Mouse (Mus musculus): ENCODE measurements around the gene Fam104a. TPM values are rescaled to one million over a fixed set of nuclear protein-coding genes. Genes with fewer than 3 reads are reported as not detected.

Gene Fam104a
- polyA plus RNA-seq, 1 experiment from 2014 or later, result 49.6 TPM

DNA sequence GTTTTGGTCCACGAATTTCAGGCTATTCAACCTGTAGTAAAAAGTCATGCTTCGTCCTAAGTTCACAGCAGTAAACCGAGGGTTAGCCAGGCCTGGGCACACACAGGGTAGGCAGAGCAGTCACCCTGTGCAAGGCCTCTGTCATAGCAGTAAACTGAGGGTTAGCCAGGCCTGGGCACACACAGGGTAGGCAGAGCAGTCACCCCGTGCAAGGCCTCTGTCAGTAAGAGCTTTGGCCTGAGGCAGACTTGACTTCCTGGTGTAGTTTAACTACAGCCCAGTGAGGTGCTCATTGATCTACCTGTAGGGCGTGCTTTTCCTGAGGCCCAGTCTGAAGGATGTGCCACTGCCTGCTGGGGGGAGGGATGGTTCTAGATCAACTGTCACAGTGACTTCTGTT is 7.4 kb upstream of the Fam104a start:
- H3K27ac ChIP-seq (ENCODE audit: low read depth), result no peak overlapping the region
- H3K4me2 ChIP-seq (ENCODE audit: low read length), result no peak overlapping the region
- DNase-seq (ENCODE audit: low spot score), result no peak
- peaks cover 6% of the 10 kb centered on the region; the same call in 1 of the 2 replicates for H3K4me1 ChIP-seq (replicated peaks; ENCODE audit: control insufficient read depth, insufficient read depth, low read length)
- H3K9me3 ChIP-seq (ENCODE audit: control insufficient read depth, low read length), result no peaks in the 10 kb centered on the region
- H3K36me3 ChIP-seq (ENCODE audit: control insufficient read depth, insufficient read depth, low read length), result peaks cover 67% of the 10 kb centered on the region
- H3K4me3 ChIP-seq (ENCODE audit: low read depth, low read length), result no peak overlapping the region
- peak; percentile 34; the same call in 1 of the 2 replicates for ATAC-seq (replicated peaks; ENCODE audit: low FRiP score, low TSS enrichment, low read depth)
- H3K9ac ChIP-seq (ENCODE audit: low read length), result no peak overlapping the region
- no peaks in the 10 kb centered on the region for H3K27me3 ChIP-seq (replicated peaks; ENCODE audit: control insufficient read depth, insufficient read depth, low read length)
- 79% methylated on average over 5 of the region's 5 CpGs for WGBS

- H3K36me3 ChIP-seq (ENCODE audit: control insufficient read depth, insufficient read depth, low read length), result peaks cover 65% of the 10 kb centered on the region
- no peaks in the 10 kb centered on the region for H3K27me3 ChIP-seq (replicated peaks; ENCODE audit: control insufficient read depth, insufficient read depth, low read length)
- H3K4me1 ChIP-seq (replicated peaks; ENCODE audit: control insufficient read depth, insufficient read depth, low read length), result peaks cover 6% of the 10 kb centered on the region; the same call in 1 of the 2 replicates
- no peak overlapping the region for H3K4me3 ChIP-seq (ENCODE audit: low read depth, low read length)
- H3K27ac ChIP-seq (ENCODE audit: low read depth), result no peak overlapping the region
- H3K9me3 ChIP-seq (ENCODE audit: control insufficient read depth, low read length), result no peaks in the 10 kb centered on the region
- no peak overlapping the region for H3K9ac ChIP-seq (ENCODE audit: low read length)
- no peak for ATAC-seq (replicated peaks; ENCODE audit: low FRiP score, low TSS enrichment, low read depth)
- no peak for DNase-seq (ENCODE audit: low spot score)
- H3K4me2 ChIP-seq (ENCODE audit: low read length), result no peak overlapping the region
- 88% methylated on average over 12 of the region's 12 CpGs for WGBS
Measured at GRCm38 (mm10) chr11:113690506-113690905, 6.6 kb upstream of the Fam104a start.

DNA sequence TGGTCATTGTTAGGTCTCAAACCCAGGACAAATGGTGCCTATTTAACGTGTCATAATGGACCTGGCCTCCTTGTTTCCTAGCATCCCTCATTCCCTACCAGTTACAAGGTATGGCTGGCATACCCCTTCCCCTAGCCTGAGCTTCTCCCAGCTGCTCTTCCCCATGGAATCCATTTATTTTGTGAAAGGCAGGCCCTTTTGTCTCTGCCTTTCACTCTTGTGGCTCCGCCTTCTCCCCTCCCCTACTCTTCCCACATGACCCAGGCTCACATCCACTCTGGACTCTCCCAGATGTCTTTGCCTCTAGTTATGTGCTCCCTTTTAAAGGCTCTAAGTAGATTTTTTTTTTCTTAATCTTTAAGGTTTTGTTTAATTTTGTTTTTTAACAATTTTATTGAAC is 3.1 kb upstream of the Fam104a start:
- DNase-seq (ENCODE audit: low spot score), result no peak
- Histone ChIP-seq H3K27me3 (replicated peaks; ENCODE audit: control insufficient read depth, insufficient read depth, low read length) (no peaks in the 10 kb centered on the region), H3K4me3 (ENCODE audit: low read depth, low read length) (no peak overlapping the region), H3K27ac (ENCODE audit: low read depth) (no peak overlapping the region), H3K9ac (ENCODE audit: low read length) (no peak overlapping the region), H3K36me3 (ENCODE audit: control insufficient read depth, insufficient read depth, low read length) (peaks cover 32% of the 10 kb centered on the region), H3K9me3 (ENCODE audit: control insufficient read depth, low read length) (no peaks in the 10 kb centered on the region), H3K4me1 (replicated peaks; ENCODE audit: control insufficient read depth, insufficient read depth, low read length) (peaks cover 21% of the 10 kb centered on the region), H3K4me2 (ENCODE audit: low read length) (no peak overlapping the region)
- 81% methylated on average over 2 of the region's 2 CpGs for whole genome bisulfite sequencing
- no peak for ATAC-seq (replicated peaks; ENCODE audit: low FRiP score, low TSS enrichment, low read depth)

- peak overlapping the region; percentile 83 for H3K4me2 ChIP-seq (ENCODE audit: low read length)
- no peak overlapping the region for H3K27ac ChIP-seq (ENCODE audit: low read depth)
- peaks cover 24% of the 10 kb centered on the region for H3K36me3 ChIP-seq (ENCODE audit: control insufficient read depth, insufficient read depth, low read length)
- ATAC-seq (replicated peaks; ENCODE audit: low FRiP score, low TSS enrichment, low read depth) (no peak), DNase-seq (ENCODE audit: low spot score) (no peak)
- H3K9ac ChIP-seq (ENCODE audit: low read length), result peak overlapping the region; percentile 85
- peaks cover 27% of the 10 kb centered on the region for H3K4me1 ChIP-seq (replicated peaks; ENCODE audit: control insufficient read depth, insufficient read depth, low read length)
- peak overlapping the region; percentile 93 for H3K4me3 ChIP-seq (ENCODE audit: low read depth, low read length)
- H3K27me3 ChIP-seq (replicated peaks; ENCODE audit: control insufficient read depth, insufficient read depth, low read length), result no peaks in the 10 kb centered on the region
- H3K9me3 ChIP-seq (ENCODE audit: control insufficient read depth, low read length), result no peaks in the 10 kb centered on the region
- WGBS, result 41% methylated on average over 25 of the region's 25 CpGs
Measured at GRCm38 (mm10) chr11:113684707-113685426, 912 bp upstream of the Fam104a start.

DNA sequence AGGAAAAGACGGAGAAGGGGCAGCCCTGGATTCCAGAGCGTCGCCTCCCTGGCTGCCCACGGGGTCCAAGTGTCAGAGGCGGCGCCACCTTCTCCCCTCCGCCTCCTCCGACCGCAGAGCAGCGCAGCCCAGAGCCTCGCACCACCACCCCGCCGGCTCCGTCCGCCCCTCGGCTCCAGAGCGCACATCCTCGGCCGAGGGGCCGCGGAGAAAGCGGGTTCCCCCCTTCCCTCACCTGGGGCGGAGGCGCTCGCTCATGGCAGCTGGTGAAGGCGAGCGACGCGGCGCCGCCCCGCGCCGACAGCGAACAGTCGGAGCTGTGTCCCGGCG is 363 bp downstream of the Fam104a start:
- DNase-seq (ENCODE audit: low spot score) (no peak), ATAC-seq (replicated peaks; ENCODE audit: low FRiP score, low TSS enrichment, low read depth) (peak; percentile 64)
- peak overlapping the region; percentile 94 for H3K27ac ChIP-seq (ENCODE audit: low read depth)
- WGBS, result 0% methylated on average over 17 of the region's 38 CpGs
- H3K9ac ChIP-seq (ENCODE audit: low read length), result peak overlapping the region; percentile 85
- peak overlapping the region; percentile 93 for H3K4me3 ChIP-seq (ENCODE audit: low read depth, low read length)
- peak overlapping the region; percentile 75 for H3K4me2 ChIP-seq (ENCODE audit: low read length)
- H3K9me3 ChIP-seq (ENCODE audit: control insufficient read depth, low read length), result no peaks in the 10 kb centered on the region
- H3K4me1 ChIP-seq (replicated peaks; ENCODE audit: control insufficient read depth, insufficient read depth, low read length), result peaks cover 27% of the 10 kb centered on the region
- H3K36me3 ChIP-seq (ENCODE audit: control insufficient read depth, insufficient read depth, low read length), result peaks cover 11% of the 10 kb centered on the region
- H3K27me3 ChIP-seq (replicated peaks; ENCODE audit: control insufficient read depth, insufficient read depth, low read length), result no peaks in the 10 kb centered on the region

DNA sequence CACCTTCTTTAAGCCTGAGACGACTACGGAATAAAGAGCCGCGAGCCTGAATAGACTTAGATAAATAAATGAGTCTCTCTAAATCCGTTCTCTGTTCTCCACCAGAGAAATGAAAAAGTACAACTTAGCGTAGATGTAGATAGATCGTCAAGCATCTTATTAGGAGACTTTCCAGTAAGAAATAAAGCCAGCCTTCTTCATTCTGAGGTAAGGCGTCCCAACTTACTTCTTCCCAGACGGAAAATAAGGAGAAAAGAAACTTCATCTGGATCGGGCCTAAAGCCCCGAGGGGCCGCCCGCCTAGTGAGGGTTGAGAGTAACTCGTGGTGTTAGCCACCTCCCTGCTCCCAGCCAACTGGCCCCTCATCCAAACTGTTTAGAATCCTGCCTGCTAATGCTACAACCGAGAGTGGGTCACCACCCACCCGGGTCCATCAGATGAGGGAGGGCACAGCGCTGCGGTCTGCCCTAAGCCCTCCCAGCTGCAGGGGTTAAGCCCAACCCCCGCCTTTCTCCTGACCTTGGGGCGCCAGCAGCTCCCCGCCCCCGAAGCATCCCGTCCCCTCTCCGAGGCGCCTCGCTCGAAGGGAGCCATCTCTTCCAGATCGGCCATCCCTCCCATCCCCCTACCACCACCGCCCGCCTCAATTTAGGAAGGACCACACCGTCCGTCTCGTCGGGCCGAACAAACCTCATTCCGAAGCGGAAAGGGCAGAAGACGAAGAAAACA is 893 bp downstream of the Fam104a start:
- WGBS, result 1% methylated on average over 38 of the region's 38 CpGs

DNA sequence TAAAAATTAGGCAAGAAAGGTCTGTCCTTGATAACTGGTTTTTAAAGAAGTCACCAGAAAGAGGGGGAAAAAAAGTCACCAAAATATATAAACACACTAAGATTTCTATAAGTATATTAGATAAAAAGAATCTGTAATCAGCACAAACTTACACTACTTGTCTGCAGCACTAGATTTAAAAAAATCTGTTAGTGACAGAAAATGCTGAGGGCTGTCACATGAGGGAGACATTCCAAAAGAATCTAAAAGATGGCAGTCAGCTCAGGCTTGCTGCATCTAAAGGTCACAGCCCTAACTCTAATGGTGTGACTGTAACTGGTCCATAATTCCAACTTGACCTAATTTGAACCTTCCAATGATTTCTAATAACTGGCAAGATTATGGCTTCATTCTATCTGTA is 2.0 kb downstream of the Fam104a start:
- ATAC-seq (replicated peaks; ENCODE audit: low FRiP score, low TSS enrichment, low read depth) (no peak), DNase-seq (ENCODE audit: low spot score) (no peak)
- no peaks in the 10 kb centered on the region for H3K9me3 ChIP-seq (ENCODE audit: control insufficient read depth, low read length)
- H3K27me3 ChIP-seq (replicated peaks; ENCODE audit: control insufficient read depth, insufficient read depth, low read length), result no peaks in the 10 kb centered on the region
- H3K4me2 ChIP-seq (ENCODE audit: low read length), result peak overlapping the region; percentile 75
- peaks cover 5% of the 10 kb centered on the region for H3K36me3 ChIP-seq (ENCODE audit: control insufficient read depth, insufficient read depth, low read length)
- peak overlapping the region; percentile 93; the same call in 1 of the 2 replicates for H3K4me3 ChIP-seq (ENCODE audit: low read depth, low read length)
- H3K4me1 ChIP-seq (replicated peaks; ENCODE audit: control insufficient read depth, insufficient read depth, low read length), result peaks cover 25% of the 10 kb centered on the region
- no peak overlapping the region for H3K27ac ChIP-seq (ENCODE audit: low read depth)
- no peak overlapping the region for H3K9ac ChIP-seq (ENCODE audit: low read length)

More for the DNA sequence above, 893 bp downstream of the Fam104a start:
- DNase-seq (ENCODE audit: low spot score) (peak; percentile 79), ATAC-seq (replicated peaks; ENCODE audit: low FRiP score, low TSS enrichment, low read depth) (peak; percentile 34)
- Histone ChIP-seq H3K4me1 (replicated peaks; ENCODE audit: control insufficient read depth, insufficient read depth, low read length) (peaks cover 27% of the 10 kb centered on the region), H3K9me3 (ENCODE audit: control insufficient read depth, low read length) (no peaks in the 10 kb centered on the region), H3K27me3 (replicated peaks; ENCODE audit: control insufficient read depth, insufficient read depth, low read length) (no peaks in the 10 kb centered on the region), H3K9ac (ENCODE audit: low read length) (peak overlapping the region; percentile 85), H3K4me2 (ENCODE audit: low read length) (peak overlapping the region; percentile 75), H3K4me3 (ENCODE audit: low read depth, low read length) (peak overlapping the region; percentile 93), H3K36me3 (ENCODE audit: control insufficient read depth, insufficient read depth, low read length) (peaks cover 7% of the 10 kb centered on the region), H3K27ac (ENCODE audit: low read depth) (peak overlapping the region; percentile 94)

DNA sequence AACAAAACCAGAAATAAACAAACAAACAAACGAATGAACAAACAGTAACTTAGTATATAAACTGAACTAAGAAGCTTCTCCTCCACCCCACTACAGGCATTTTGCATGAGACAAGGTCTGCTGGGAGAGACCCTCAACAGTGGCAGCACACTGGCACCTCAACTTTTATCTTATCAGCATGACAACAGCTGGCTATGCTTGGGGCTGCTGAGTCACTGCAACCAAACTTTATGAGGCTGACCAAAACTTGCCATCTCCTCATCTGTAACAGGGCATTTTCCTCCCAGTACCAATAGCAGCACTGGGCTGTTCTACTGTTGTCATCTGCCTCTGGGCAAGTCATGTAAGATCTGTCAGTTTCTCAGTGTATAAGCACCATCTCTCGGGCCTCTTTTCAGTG is 3.0 kb downstream of the Fam104a start:
- DNase-seq (ENCODE audit: low spot score), result no peak

More for the DNA sequence above, 3.0 kb downstream of the Fam104a start:
- Histone ChIP-seq H3K9me3 (ENCODE audit: control insufficient read depth, low read length) (no peaks in the 10 kb centered on the region), H3K4me1 (replicated peaks; ENCODE audit: control insufficient read depth, insufficient read depth, low read length) (peaks cover 21% of the 10 kb centered on the region), H3K27ac (ENCODE audit: low read depth) (no peak overlapping the region), H3K4me2 (ENCODE audit: low read length) (no peak overlapping the region), H3K27me3 (replicated peaks; ENCODE audit: control insufficient read depth, insufficient read depth, low read length) (no peaks in the 10 kb centered on the region), H3K9ac (ENCODE audit: low read length) (no peak overlapping the region), H3K36me3 (ENCODE audit: control insufficient read depth, insufficient read depth, low read length) (peaks cover 15% of the 10 kb centered on the region), H3K4me3 (ENCODE audit: low read depth, low read length) (no peak overlapping the region)
- WGBS, result 75% methylated on average over 2 of the region's 2 CpGs
- ATAC-seq (replicated peaks; ENCODE audit: low FRiP score, low TSS enrichment, low read depth), result no peak

Data from intestine, embryonic 14.5 days (tissue).